Comparison of ENCODE assay signal across 19 mouse cellular contexts in genomic region chr3:38144650-38145049, GRCm38 (mm10).
A peak's percentile ranks its signal among the peaks of the same experiment; 100 is the strongest.
DNase-seq lines count a peak whose midpoint lies in the region; ATAC-seq and TF ChIP-seq lines count a peak whose summit lies in the region.
"Had no signal": no experiment of that assay in that cellular context is flagged by ENCODE, and none has a peak within 500 bp of the region (broad histone marks: within the 10 kb centered on the region; RNA-seq: fewer than 3 reads in every experiment).

No protein-coding gene starts in this region.

- ATAC-seq in liver, postnatal 0 days = no peak
- ATAC-seq: forebrain, embryonic 15.5 days; midbrain, embryonic 16.5 days had no signal

- no peak overlapping the region for H3K4me3 ChIP-seq in cerebellum, adult 2 months (replicated peaks; ENCODE audit: insufficient read depth, low read depth, low read length)
- H3K4me3 ChIP-seq in liver, adult 2 months (ENCODE audit: insufficient read depth, low read depth, low read length) = no peak overlapping the region
- no peak overlapping the region for H3K4me3 ChIP-seq in liver, postnatal 0 days (ENCODE audit: low read depth, low read length)
- H3K4me3 ChIP-seq in gastrocnemius, adult 2 months = no peak overlapping the region
- H3K4me3 ChIP-seq: erythroblast, embryonic 14.5 days; forebrain, embryonic 15.5 days; heart, embryonic 15.5 days had no signal

- no peaks in the 10 kb centered on the region for H3K36me3 ChIP-seq in liver, adult 2 months (ENCODE audit: control insufficient read depth, insufficient read depth, low read length)
- no peaks in the 10 kb centered on the region for H3K36me3 ChIP-seq in liver, postnatal 0 days (replicated peaks; ENCODE audit: insufficient read depth, low read length)
- H3K36me3 ChIP-seq: forebrain, embryonic 15.5 days; heart, embryonic 15.5 days had no signal

- TF ChIP-seq EP300 in liver, postnatal 0 days (IDR thresholded peaks at IDR 0.05; ENCODE audit: low read depth) = no peak

- intact Hi-C loops in gastrocnemius, adult 2 months (cut with DNase I) = no loop called here
- intact Hi-C loops in heart, postnatal 25 days (cut with DNase I) = no loop called here

- no peak for TF ChIP-seq CTCF in cerebellum, adult 2 months (IDR thresholded peaks at IDR 0.05; ENCODE audit: borderline replicate concordance, insufficient read depth, low read depth, low read length)
- TF ChIP-seq CTCF in liver, adult 2 months (IDR thresholded peaks at IDR 0.05; ENCODE audit: low read depth, low read length) = no peak
- no peak for TF ChIP-seq CTCF in liver, postnatal 0 days (IDR thresholded peaks at IDR 0.05; ENCODE audit: low read depth)
- TF ChIP-seq CTCF in gastrocnemius, adult 2 months (IDR thresholded peaks at IDR 0.05) = no peak

- no peaks in the 10 kb centered on the region for H3K4me1 ChIP-seq in cerebellum, adult 2 months (ENCODE audit: control insufficient read depth, insufficient read depth, low read length)
- peaks cover 23% of the 10 kb centered on the region for H3K4me1 ChIP-seq in liver, adult 2 months (ENCODE audit: control insufficient read depth, insufficient read depth, low read length)
- H3K4me1 ChIP-seq in liver, postnatal 0 days (ENCODE audit: insufficient read depth) = peaks cover 24% of the 10 kb centered on the region; the same call in 1 of the 2 replicates

- H3K4me2 ChIP-seq in liver, postnatal 0 days (ENCODE audit: low read depth, low read length) = no peak overlapping the region
- H3K4me2 ChIP-seq: forebrain, embryonic 15.5 days; heart, embryonic 15.5 days; lung, embryonic 14.5 days had no signal

- no peaks in the 10 kb centered on the region for H3K9me3 ChIP-seq in liver, postnatal 0 days (ENCODE audit: low read length)
- H3K9me3 ChIP-seq: forebrain, embryonic 15.5 days; heart, embryonic 15.5 days had no signal

- no peak overlapping the region for H3K9ac ChIP-seq in liver, adult 2 months (ENCODE audit: low read depth, low read length)
- no peak overlapping the region for H3K9ac ChIP-seq in liver, postnatal 0 days (replicated peaks)
- H3K9ac ChIP-seq: forebrain, embryonic 15.5 days; heart, embryonic 15.5 days; lung, embryonic 14.5 days had no signal

- no peaks in the 10 kb centered on the region for H3K27me3 ChIP-seq in cerebellum, adult 2 months (ENCODE audit: control insufficient read depth, insufficient read depth, low read length)
- no peaks in the 10 kb centered on the region for H3K27me3 ChIP-seq in liver, adult 2 months (ENCODE audit: control insufficient read depth, insufficient read depth, low read length)
- H3K27me3 ChIP-seq in liver, postnatal 0 days (ENCODE audit: insufficient read depth, low read length) = no peaks in the 10 kb centered on the region
- H3K27me3 ChIP-seq: forebrain, embryonic 15.5 days; heart, embryonic 15.5 days had no signal

- no peaks in the 10 kb centered on the region for H3K79me2 ChIP-seq in liver, adult 2 months (ENCODE audit: control insufficient read depth, insufficient read depth, low read length)

- DNase-seq in cerebellum, postnatal 10 days = peak; percentile 16 to 43
- no peak for DNase-seq in cerebellum, adult 2 months
- peak; percentile 73 for DNase-seq in liver, adult 2 months (ENCODE audit: extremely low read depth, low read depth, low spot score)
- DNase-seq in liver, postnatal 0 days = no peak
- DNase-seq in gastrocnemius, adult 2 months = peak; percentile 66
- peak; percentile 20 for DNase-seq in heart, postnatal 25 days (ENCODE audit: low spot score)
- DNase-seq in layer of hippocampus, adult 11-12 months (ENCODE audit: low spot score) = no peak
- no peak for DNase-seq in urinary bladder, postnatal 4 days (ENCODE audit: low spot score in 2 of 2)
- DNase-seq: cerebellum, adult 11 months; kidney, postnatal 36 days; liver; right cerebral cortex, adult 18-20 months; thymus, adult 18-20 months had no signal

- no peak overlapping the region for H3K27ac ChIP-seq in cerebellum, adult 2 months (ENCODE audit: insufficient read depth, low read length)
- no peak overlapping the region for H3K27ac ChIP-seq in liver, adult 2 months (replicated peaks; ENCODE audit: insufficient read depth, low read depth, low read length)
- no peak overlapping the region for H3K27ac ChIP-seq in liver, postnatal 0 days (ENCODE audit: low read depth)
- H3K27ac ChIP-seq in gastrocnemius, adult 2 months = no peak overlapping the region
- H3K27ac ChIP-seq: forebrain, embryonic 15.5 days; hindbrain, postnatal 0 days had no signal

- TF ChIP-seq POLR2A in cerebellum, adult 2 months (IDR thresholded peaks at IDR 0.05; ENCODE audit: borderline replicate concordance, insufficient read depth, low read length) = no peak
- TF ChIP-seq POLR2A in liver, adult 2 months (IDR thresholded peaks at IDR 0.05; ENCODE audit: extremely low read depth, insufficient read depth, low read length) = no peak

Comparison
In these comparisons a context has a peak if more than half of its experiments do, and no peak if none do; other contexts are left out.
1. DNase-seq: peak in cerebellum, postnatal 10 days (2 of 2), liver, adult 2 months (single experiment), gastrocnemius, adult 2 months (single experiment) and heart, postnatal 25 days (single experiment); none in cerebellum, adult 2 months (0 of 2), liver, postnatal 0 days (single experiment), layer of hippocampus, adult 11-12 months (single experiment) and urinary bladder, postnatal 4 days (0 of 2).